Mouse (Mus musculus) adrenal gland, postnatal 4 days (tissue): Measurements from ENCODE around the gene Atg5. TPM values are rescaled to one million over a fixed set of nuclear protein-coding genes. Genes with fewer than 3 reads are reported as not detected.
"Not testable (repeated sequence)": the region's sequence is repeated elsewhere in the genome, so short reads cannot be mapped to it uniquely, and the experiment has no call there.

Source experiments
- DNase-seq, 2 experiments: peaks; one replicate each; pipeline ENCODE4 v3.0.0; 2021 to 2022; ENCODE audit warnings: low spot score in 2 of 2, mixed read lengths in 2 of 2
- total RNA-seq, 2 experiments: library from RNA; stranded (reverse); gene quantifications; 2 replicates each; pipeline ENCODE4 v1.2.3; 2021

Atg5 gene
- total RNA-seq, 2 experiments from 2014 or later, result 25.3 to 25.5 TPM

- no peak for DNase-seq
Observed at GRCm38 (mm10) chr10:44308280-44308679, 40.1 kb downstream of the Atg5 start.

DNA sequence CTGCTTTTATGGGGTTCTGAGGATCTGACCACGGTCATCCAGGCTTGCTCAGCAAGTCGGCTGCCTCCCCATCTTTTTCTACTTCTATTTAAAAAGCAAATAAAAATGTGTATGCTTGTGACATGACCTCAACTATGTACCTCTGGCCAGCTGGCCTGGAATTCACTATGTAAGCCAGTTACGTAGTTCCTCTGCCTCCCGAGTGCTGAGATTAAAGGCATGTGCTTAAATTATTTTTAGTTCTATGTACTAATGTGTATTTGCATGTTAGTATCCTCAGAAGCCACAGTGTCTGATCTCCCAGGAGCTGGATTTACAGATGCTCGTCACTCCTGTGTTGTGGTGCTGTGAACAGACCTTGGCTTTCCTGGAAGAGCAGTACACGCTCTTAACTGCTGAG is 41.1 kb downstream of the Atg5 start:
- no peak for DNase-seq

GRCm38 (mm10) chr10:44315276-44315675 is 47.1 kb downstream of the Atg5 start:
- no peak for DNase-seq

GRCm38 (mm10) chr10:44316280-44317270 is 48.4 kb downstream of the Atg5 start:
- DNase-seq, result no peak

- no peak for DNase-seq
Observed at GRCm38 (mm10) chr10:44322166-44322565, 54.0 kb downstream of the Atg5 start.

DNA sequence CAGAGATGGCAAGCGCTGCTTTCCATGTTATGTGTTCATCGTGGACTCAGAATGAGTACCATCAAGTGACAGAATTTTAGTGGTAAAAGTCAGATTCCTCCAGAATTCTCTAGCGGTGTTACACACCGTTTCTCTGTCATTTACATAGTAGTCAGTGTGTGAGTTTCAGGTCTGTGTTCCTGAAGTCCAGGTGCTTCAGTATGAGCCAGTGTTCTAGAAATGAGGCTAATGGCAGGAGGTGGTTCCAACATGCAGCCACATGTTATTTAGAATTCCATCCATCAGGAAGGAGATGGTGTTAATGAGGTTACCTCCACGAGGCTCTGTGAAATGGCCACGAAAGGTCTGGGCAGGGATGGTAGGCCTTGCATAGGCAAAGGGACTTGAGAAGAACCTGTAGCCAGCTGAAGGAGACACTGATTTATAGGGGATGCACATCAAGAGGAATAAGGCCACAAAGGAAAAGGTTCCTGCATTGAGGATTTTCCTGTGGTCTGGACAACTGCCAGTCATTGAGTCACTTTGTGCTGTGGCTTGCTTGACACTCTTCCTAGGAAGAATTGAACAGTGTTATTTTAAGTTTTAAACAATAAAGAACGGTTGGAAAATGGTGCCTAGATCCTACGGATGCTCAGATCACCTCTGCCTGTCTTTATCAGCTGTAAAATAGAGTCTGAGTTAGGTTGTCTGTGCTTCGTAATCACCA is 55.1 kb downstream of the Atg5 start:
- no peak for DNase-seq

- DNase-seq, result no peak
Observed at GRCm38 (mm10) chr10:44323836-44324235, 55.7 kb downstream of the Atg5 start.

GRCm38 (mm10) chr10:44325551-44326500 is 57.7 kb downstream of the Atg5 start:
- DNase-seq, result no peak

- no peak for DNase-seq
Observed at GRCm38 (mm10) chr10:44327057-44327456, 58.9 kb downstream of the Atg5 start.

GRCm38 (mm10) chr10:44328347-44328746 is 60.2 kb downstream of the Atg5 start:
- DNase-seq, result no peak

DNA sequence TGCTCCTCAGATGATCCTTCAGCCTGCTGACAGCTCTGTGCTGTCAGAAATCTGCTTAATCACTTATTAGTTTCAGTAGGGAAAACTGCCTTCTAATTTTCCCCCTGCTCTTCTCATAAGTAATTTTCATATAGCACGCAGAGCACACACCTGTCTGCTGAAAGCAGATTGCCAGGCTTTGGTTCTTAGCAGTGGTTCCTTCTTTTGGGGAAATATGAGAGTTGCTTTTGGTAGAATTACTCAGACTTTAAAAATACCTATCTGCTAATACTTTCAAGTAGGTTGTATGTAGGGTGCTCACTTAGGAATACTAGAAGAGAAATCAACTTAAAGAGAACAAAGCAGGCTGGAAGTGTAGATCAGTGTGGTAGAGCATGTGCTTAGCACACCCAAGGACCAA is 62.6 kb downstream of the Atg5 start:
- DNase-seq, result no peak

GRCm38 (mm10) chr10:44331469-44331868 is 63.3 kb downstream of the Atg5 start:
- no peak for DNase-seq

GRCm38 (mm10) chr10:44332656-44333055 is 64.5 kb downstream of the Atg5 start:
- DNase-seq, result not testable (repeated sequence)

DNA sequence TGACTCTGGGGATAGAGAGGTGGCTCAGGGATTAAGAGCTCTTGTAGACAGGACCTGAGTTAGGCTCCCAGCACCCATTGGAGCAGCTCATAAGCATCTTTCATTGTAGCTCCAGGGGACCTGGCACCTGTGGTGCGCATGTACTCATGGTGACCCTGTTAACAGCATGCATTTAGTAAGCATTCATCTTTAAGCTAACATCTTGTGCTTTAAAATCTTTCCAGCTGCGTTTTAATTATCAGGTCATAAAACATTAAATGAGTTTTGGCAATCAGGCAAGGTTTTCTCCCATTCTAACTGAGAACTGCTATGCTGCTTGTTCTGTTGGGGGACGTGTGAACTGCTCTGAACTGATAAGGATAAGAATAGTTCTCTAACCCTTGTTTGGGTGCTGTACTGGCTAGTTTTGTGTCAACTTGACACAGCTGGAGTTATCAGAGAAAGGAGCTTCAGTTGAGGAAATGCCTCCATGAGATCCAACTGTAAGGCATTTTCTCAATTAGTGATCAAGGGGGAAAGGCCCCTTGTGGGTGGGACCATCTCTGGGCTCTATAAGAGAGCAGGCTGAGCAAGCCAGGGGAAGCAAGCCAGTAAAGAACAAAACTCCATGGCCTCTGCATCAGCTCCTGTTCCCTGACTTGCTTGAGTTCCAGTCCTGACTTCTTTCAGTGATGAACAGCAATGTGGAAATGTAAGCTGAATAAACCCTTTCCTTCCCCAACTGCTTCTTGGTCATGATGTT is 68.7 kb downstream of the Atg5 start:
- DNase-seq, result not testable (repeated sequence)

- no peak for DNase-seq
Observed at GRCm38 (mm10) chr10:44338571-44338970, 70.4 kb downstream of the Atg5 start.

GRCm38 (mm10) chr10:44339326-44339725 is 71.2 kb downstream of the Atg5 start:
- DNase-seq, result no peak

- no peak for DNase-seq
Observed at GRCm38 (mm10) chr10:44340928-44341327, 72.8 kb downstream of the Atg5 start.

DNA sequence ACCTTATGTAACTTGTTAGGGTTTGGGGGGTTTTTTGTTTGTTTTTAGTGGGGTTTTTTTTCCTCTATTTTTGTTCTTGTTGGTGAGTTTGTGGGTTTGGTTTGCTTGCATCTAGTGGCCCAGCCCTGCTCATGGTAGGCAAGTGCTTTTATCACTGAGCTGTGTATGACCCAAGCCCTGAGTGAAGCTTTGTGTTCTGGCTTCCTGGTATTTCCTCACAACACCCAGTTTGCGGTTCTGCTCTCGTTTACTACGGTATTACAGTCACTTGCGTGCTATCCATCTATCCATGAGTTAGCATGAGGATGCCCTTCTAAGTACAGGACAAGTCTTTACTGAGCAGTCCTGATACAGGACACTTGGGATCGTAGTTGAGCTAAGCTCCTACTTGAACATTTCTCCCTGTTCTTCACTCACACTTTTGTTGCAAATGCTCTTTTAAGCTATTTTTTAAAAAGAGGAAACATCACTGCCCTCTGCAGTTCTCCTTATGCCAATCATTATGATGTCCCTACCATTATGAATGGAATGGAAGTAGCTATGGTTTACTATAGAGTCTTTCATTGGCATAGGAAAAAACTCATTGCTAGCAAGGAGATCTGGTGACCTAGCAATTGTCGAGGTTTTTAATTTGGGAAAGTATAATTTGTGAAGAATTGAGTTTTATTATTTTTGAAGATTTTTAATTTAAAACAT is 73.8 kb downstream of the Atg5 start:
- DNase-seq, result no peak

- no peak for DNase-seq
Observed at GRCm38 (mm10) chr10:44343351-44343750, 75.2 kb downstream of the Atg5 start.
